Mouse (Mus musculus) cortical plate, adult 2 months (tissue): Measurements from ENCODE around the gene Brd3os.

Source experiments
- CTCF ChIP-seq: fragments of 200-500 bp; IDR thresholded peaks from 2 replicates; pipeline ENCODE4 v1.5.1; 2011; ENCODE audit warnings: mild to moderate bottlenecking, control low read depth, low read length; ENCODE audit not compliant: insufficient read depth; ENCODE audit errors: extremely low read depth
- POLR2A ChIP-seq: fragments of 200-500 bp; IDR thresholded peaks from 2 replicates; pipeline ENCODE4 v1.6.1; 2011; ENCODE audit warnings: mild to moderate bottlenecking, low read length, control low read depth; ENCODE audit not compliant: insufficient read depth; ENCODE audit errors: extremely low read depth

DNA sequence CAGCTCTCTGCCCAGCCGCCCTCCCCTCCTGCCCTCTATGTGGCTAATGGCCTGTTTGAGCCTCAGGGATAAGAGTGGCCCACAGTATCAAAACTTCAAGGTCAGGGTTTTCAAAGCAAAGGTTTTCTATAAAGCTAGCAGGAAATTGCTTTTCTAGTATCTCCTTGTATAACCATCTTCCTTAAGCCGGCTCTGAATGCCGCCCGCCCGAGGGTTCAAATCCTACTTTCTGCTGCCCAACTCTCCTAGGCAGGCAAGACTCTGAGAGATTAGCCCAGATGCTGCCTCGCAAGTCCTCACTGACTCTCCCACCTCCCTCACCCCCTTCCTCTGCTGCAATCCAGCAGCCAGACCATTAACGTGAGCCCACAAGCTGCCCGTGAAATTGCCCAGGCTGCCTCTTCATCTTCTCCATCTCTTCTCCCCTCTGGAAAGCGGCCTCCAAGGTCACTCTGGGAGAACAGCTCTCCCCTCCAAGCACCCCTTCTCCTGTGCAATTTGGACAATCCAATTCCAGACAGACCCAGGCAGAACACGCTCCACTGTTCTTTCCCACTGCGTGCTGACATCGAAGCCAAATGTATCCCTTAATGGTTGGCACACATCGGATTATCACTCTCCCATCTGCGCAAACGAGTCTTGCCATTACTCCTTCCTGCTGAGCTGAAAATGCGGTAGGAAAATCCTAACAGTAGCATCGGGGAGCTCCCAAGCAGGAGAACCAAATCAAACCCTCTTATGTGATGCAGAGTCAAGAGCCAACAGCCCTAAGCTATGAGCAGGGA is 45.3 kb upstream of the Brd3os start:
- TF ChIP-seq CTCF: no peak
- no peak for TF ChIP-seq POLR2A
